Mouse (Mus musculus) liver, embryonic 13.5 days (tissue): Measurements from ENCODE around the gene Ldb1. TPM values are rescaled to one million over a fixed set of nuclear protein-coding genes. Genes with fewer than 3 reads are reported as not detected.

Experiments
- ATAC-seq: fragments of 200-750 bp; cut with Nextera tagmentation; 2 replicates; pipeline ENCODE4 v1.8.0; 2017; ENCODE audit warnings: low read depth, mild to moderate bottlenecking, moderate number of reproducible peaks, moderate library complexity
- DNase-seq: peaks from one replicate; pipeline ENCODE4 v3.0.0; 2022
- H3K27ac ChIP-seq: fragments of 300-500 bp; sonication (generic); 2 replicates; pipeline ENCODE4 v1.5.1; 2015; ENCODE audit warnings: moderate library complexity, mild to moderate bottlenecking, inconsistent platforms
- H3K27me3 ChIP-seq: fragments of 300-500 bp; sonication (generic); 2 replicates; pipeline ENCODE4 v1.6.1; 2015; ENCODE audit warnings: mild to moderate bottlenecking, inconsistent platforms
- H3K36me3 ChIP-seq: fragments of 300-500 bp; sonication (generic); 2 replicates; pipeline ENCODE4 v1.6.1; 2015; ENCODE audit warnings: mild to moderate bottlenecking, inconsistent platforms
- H3K4me1 ChIP-seq: fragments of 300-500 bp; sonication (generic); replicated peaks from 2 replicates; pipeline ENCODE4 v1.6.1; 2015; ENCODE audit warnings: inconsistent platforms
- H3K4me2 ChIP-seq: fragments of 300-500 bp; sonication (generic); 2 replicates; pipeline ENCODE4 v1.6.1; 2015; ENCODE audit warnings: inconsistent platforms, mild to moderate bottlenecking, moderate library complexity
- H3K4me3 ChIP-seq: fragments of 300-500 bp; sonication (generic); replicated peaks from 2 replicates; pipeline ENCODE4 v1.5.1; 2015; ENCODE audit warnings: mild to moderate bottlenecking, inconsistent platforms
- H3K9ac ChIP-seq: fragments of 300-500 bp; sonication (generic); 2 replicates; pipeline ENCODE4 v1.6.1; 2015; ENCODE audit warnings: mild to moderate bottlenecking, inconsistent platforms
- H3K9me3 ChIP-seq: fragments of 300-500 bp; sonication (generic); replicated peaks from 2 replicates; pipeline ENCODE4 v1.6.1; 2016; ENCODE audit warnings: inconsistent platforms
- WGBS: fragments of 180-500 bp; shearing (Covaris S2); methylation state at CpG from one replicate; pipeline ENCODE4 v1.1.7; 2015; ENCODE audit not compliant: insufficient replicate concordance; 5-methylcytosine and 5-hydroxymethylcytosine counted together
- polyA plus RNA-seq: library from polyadenylated mRNA; unstranded; fragments of >200 nt; fragmentation: Nextera tagmentation; extraction: Ambion mirVana; gene quantifications from 2 replicates; pipeline ENCODE4 v1.2.1, GENCODE M21; 2015

Ldb1 gene
- polyA plus RNA-seq, 1 experiment from 2014 or later: 34.9 TPM

DNA sequence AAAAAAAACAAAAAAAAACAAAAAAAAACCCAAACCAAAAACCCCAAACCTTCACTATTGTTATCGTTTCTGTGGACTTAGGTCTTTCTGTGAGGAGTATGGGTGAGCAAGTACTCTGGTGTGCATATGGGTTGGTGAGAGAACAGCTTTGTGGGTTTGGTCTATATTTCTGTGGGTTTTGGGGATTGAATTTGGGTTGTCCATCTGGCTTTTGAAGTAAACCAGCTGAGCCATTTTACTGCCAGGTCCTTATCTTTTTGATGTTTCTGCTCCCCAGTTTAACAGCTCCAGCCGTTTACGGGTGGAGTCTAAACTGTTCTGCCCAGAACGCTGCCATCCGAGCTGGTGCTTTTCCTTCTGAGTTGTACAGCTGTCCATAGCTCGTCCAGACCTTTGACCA, 15.8 kb upstream of the Ldb1 start:
- ATAC-seq: no peak
- H3K27me3 ChIP-seq: no peaks in the 10 kb centered on the region
- H3K4me3 ChIP-seq: peak overlapping the region; percentile 29
- WGBS: 10% methylated on average over 6 of the region's 6 CpGs
- peak overlapping the region; percentile 83 for H3K27ac ChIP-seq
- H3K36me3 ChIP-seq: peaks cover 54% of the 10 kb centered on the region
- DNase-seq: no peak
- H3K9ac ChIP-seq: peak overlapping the region; percentile 60
- H3K4me2 ChIP-seq: peak overlapping the region; percentile 61
- H3K9me3 ChIP-seq: 0 out of 2 replicates have a peak, but pooled peaks cover 4% of the 10 kb centered on the region
- H3K4me1 ChIP-seq: peaks cover 52% of the 10 kb centered on the region

DNA sequence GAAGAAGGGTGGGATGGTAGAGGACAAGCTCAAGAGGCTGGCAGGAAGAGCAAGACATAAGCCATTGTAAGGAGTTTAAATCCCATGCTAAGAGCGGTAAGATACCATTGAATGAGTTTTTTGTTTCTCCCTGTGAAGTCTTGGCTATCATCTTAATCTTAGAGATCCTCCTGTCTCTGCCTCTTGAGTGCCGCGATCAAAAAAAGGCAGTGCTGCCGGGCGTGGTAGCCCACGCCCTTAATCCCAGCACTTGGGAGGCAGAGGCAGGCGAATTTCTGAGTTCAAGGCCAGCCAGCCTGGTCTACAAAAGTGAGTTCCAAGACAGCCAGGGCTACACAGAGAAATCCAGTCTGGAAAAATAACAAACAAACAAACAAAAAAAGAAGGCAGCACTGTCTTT, 13.5 kb upstream of the Ldb1 start:
- no peak for ATAC-seq
- 0 out of 2 replicates have a peak, but pooled peaks cover 4% of the 10 kb centered on the region for H3K9me3 ChIP-seq
- peak overlapping the region; percentile 98 for H3K4me2 ChIP-seq
- peak overlapping the region; percentile 94 for H3K27ac ChIP-seq
- peak overlapping the region; percentile 95; the same call in 1 of the 2 replicates for H3K9ac ChIP-seq
- H3K27me3 ChIP-seq: no peaks in the 10 kb centered on the region
- DNase-seq: no peak
- H3K36me3 ChIP-seq: peaks cover 31% of the 10 kb centered on the region
- peaks cover 55% of the 10 kb centered on the region for H3K4me1 ChIP-seq
- 66% methylated on average over 7 of the region's 7 CpGs for WGBS
- peak overlapping the region; percentile 94 for H3K4me3 ChIP-seq

DNA sequence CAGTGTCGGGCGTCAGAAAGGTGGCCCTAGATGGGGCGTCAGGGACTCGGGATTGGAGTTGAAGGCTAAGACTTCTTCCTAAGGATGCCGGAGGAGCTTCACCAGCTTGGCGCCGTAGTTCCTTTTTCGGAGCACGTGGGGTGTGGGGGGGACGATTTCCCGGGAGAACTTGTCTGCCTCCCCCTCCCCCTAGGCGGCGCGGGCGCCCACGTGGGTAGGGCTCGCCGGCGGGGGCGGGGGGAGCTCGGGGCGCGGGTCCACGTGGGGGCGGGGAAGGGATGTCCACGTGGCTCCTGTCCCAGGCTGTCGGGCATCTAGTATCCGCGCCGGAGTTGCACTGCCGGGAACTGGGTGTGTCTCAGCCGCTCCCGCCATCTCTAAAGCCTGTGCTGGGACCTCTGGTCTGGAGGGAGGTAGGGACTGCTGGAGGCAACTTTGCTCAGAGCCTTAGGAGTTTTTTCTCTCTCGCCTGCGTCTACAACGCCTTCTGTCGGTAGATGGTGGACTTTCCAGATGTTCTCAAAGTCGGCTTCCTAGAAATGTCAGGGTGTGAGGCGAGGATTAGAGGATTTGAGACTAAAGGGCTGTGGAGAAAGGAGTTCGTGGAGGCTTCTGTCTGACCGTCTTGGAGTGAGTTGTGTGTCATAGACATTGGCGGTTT, 12.1 kb upstream of the Ldb1 start:
- Histone ChIP-seq H3K4me1 (peaks cover 60% of the 10 kb centered on the region), H3K9ac (peak overlapping the region; percentile 95), H3K36me3 (peaks cover 17% of the 10 kb centered on the region), H3K4me3 (peak overlapping the region; percentile 94), H3K27ac (peak overlapping the region; percentile 94), H3K9me3 (0 out of 2 replicates have a peak, but pooled peaks cover 4% of the 10 kb centered on the region), H3K4me2 (peak overlapping the region; percentile 98), H3K27me3 (no peaks in the 10 kb centered on the region)
- ATAC-seq (peak; percentile 67), DNase-seq (peak; percentile 69)
- whole genome bisulfite sequencing: under 1% methylated on average over 41 of the region's 42 CpGs

GRCm38 (mm10) chr19:46056388-46056946, 11.5 kb upstream of the Ldb1 start:
- Histone ChIP-seq H3K9me3 (0 out of 2 replicates have a peak, but pooled peaks cover 4% of the 10 kb centered on the region), H3K36me3 (peaks cover 11% of the 10 kb centered on the region), H3K9ac (peak overlapping the region; percentile 95), H3K4me3 (peak overlapping the region; percentile 94), H3K27me3 (no peaks in the 10 kb centered on the region), H3K4me2 (peak overlapping the region; percentile 98), H3K4me1 (peaks cover 54% of the 10 kb centered on the region), H3K27ac (peak overlapping the region; percentile 94)
- ATAC-seq: peak; percentile 92
- WGBS: under 1% methylated on average over 52 of the region's 52 CpGs
- DNase-seq: peak; percentile 91

- H3K27ac ChIP-seq: peak overlapping the region; percentile 94
- WGBS: 5% methylated on average over 11 of the region's 11 CpGs
- H3K9me3 ChIP-seq: 0 out of 2 replicates have a peak, but pooled peaks cover 4% of the 10 kb centered on the region
- peaks cover 48% of the 10 kb centered on the region for H3K4me1 ChIP-seq
- no peaks in the 10 kb centered on the region for H3K27me3 ChIP-seq
- H3K4me3 ChIP-seq: peak overlapping the region; percentile 94
- H3K9ac ChIP-seq: peak overlapping the region; percentile 95
- H3K4me2 ChIP-seq: peak overlapping the region; percentile 98
- H3K36me3 ChIP-seq: peaks cover 6% of the 10 kb centered on the region
- ATAC-seq (peak; percentile 77), DNase-seq (no peak)
Observed at GRCm38 (mm10) chr19:46055752-46056387, 10.9 kb upstream of the Ldb1 start.

DNA sequence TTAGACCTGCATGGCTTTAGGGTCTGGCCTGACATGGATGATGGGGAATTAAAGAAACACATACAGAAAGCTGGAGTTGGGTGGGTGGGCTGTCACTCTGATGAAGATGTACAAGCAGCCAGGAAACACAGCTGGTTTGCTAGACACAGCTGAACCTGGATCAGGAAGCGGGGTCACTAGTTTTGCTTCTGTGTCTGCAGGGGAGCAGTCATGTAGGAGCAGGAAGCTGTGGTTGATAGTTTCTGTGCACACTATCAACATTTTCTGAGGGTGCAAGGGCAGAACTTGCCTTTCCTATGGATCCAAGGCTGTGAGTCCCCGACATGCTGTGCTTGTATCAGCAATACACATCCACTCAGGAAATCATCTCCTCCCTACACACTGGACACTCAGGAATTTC, 5.4 kb upstream of the Ldb1 start:
- WGBS: 36% methylated on average over 2 of the region's 2 CpGs
- no peak for ATAC-seq
- Histone ChIP-seq H3K27ac (no peak overlapping the region), H3K9me3 (no peaks in the 10 kb centered on the region), H3K27me3 (peaks cover 20% of the 10 kb centered on the region), H3K9ac (no peak overlapping the region), H3K36me3 (no peaks in the 10 kb centered on the region), H3K4me2 (no peak overlapping the region), H3K4me1 (peaks cover 32% of the 10 kb centered on the region), H3K4me3 (no peak overlapping the region)
- no peak for DNase-seq

GRCm38 (mm10) chr19:46049129-46049528, 4.1 kb upstream of the Ldb1 start:
- Histone ChIP-seq H3K4me3 (no peak overlapping the region), H3K4me1 (peaks cover 45% of the 10 kb centered on the region), H3K9me3 (no peaks in the 10 kb centered on the region), H3K36me3 (no peaks in the 10 kb centered on the region), H3K4me2 (no peak overlapping the region), H3K9ac (no peak overlapping the region), H3K27ac (no peak overlapping the region), H3K27me3 (peaks cover 23% of the 10 kb centered on the region)
- DNase-seq (no peak), ATAC-seq (no peak)
- 71% methylated on average over 4 of the region's 4 CpGs for WGBS

GRCm38 (mm10) chr19:46047426-46047825, 2.4 kb upstream of the Ldb1 start:
- Histone ChIP-seq H3K9me3 (no peaks in the 10 kb centered on the region), H3K27me3 (peaks cover 23% of the 10 kb centered on the region), H3K36me3 (no peaks in the 10 kb centered on the region), H3K4me3 (no peak overlapping the region), H3K4me1 (peaks cover 55% of the 10 kb centered on the region), H3K4me2 (no peak overlapping the region), H3K27ac (no peak overlapping the region), H3K9ac (no peak overlapping the region)
- no peak for DNase-seq
- no peak for ATAC-seq
- 76% methylated on average over 2 of the region's 2 CpGs for WGBS

DNA sequence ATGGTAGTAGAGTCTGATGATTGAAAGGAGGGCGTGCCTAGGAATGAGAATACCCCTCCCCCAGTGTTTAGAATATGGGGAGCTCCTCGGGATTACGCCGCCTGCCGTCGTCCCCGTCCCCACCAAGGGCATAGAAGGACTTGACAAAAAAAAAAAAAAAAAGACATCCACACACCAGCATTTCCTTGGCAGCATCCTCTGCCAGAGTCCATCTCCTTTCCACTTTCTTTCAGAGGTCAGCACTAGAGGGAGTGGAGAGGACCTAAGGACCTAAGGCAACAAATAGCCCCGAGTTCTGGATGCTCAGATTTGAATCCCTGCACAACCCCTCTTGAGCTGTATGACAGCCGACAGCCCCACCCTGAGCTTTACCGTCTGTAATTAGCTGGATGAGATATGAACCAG, 1.6 kb upstream of the Ldb1 start:
- WGBS: 5% methylated on average over 10 of the region's 10 CpGs
- H3K36me3 ChIP-seq: no peaks in the 10 kb centered on the region
- H3K4me3 ChIP-seq: peak overlapping the region; percentile 88; the same call in 1 of the 2 replicates
- H3K4me1 ChIP-seq: peaks cover 63% of the 10 kb centered on the region
- H3K27ac ChIP-seq: no peak overlapping the region
- peak overlapping the region; percentile 99 for H3K4me2 ChIP-seq
- ATAC-seq (no peak), DNase-seq (no peak)
- H3K27me3 ChIP-seq: peaks cover 23% of the 10 kb centered on the region
- H3K9me3 ChIP-seq: no peaks in the 10 kb centered on the region
- H3K9ac ChIP-seq: no peak overlapping the region

GRCm38 (mm10) chr19:46045696-46046311, 790 bp upstream of the Ldb1 start:
- peaks cover 23% of the 10 kb centered on the region for H3K27me3 ChIP-seq
- no peaks in the 10 kb centered on the region for H3K36me3 ChIP-seq
- H3K9me3 ChIP-seq: no peaks in the 10 kb centered on the region
- peak overlapping the region; percentile 99 for H3K4me2 ChIP-seq
- ATAC-seq (peak; percentile 5), DNase-seq (no peak)
- H3K27ac ChIP-seq: peak overlapping the region; percentile 96
- H3K4me1 ChIP-seq: peaks cover 71% of the 10 kb centered on the region
- 2% methylated on average over 7 of the region's 7 CpGs for WGBS
- peak overlapping the region; percentile 98 for H3K9ac ChIP-seq
- H3K4me3 ChIP-seq: peak overlapping the region; percentile 88
